Mouse (Mus musculus): ENCODE data around the gene Zmym3.

DNA sequence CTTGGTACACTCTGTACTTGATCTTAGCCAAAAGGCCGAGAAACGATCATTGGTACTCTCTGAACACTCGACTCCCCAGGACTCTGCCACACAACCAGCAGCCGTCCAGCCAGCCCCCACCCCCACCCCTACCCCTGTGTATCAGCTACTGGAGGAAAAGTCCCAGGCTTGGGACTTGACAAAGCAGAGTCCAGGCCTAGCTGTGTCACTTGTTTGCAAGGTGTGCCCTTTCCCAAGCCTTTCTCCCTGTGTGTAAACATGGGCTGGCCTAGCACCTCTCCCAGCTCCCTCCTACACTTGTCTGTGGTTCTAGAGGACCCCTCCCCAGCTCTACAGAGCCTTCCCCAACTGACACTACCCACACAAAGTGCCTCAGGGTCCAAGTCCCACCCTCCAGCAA, 34.4 kb downstream of the Zmym3 start:
- TF ChIP-seq TBP (IDR thresholded peaks at IDR 0.05; ENCODE audit: low read depth, low read length) (no peak), ZNF384 (IDR thresholded peaks at IDR 0.05; ENCODE audit: low read depth, low read length) (no peak), POLR2A (IDR thresholded peaks at IDR 0.05; ENCODE audit: control insufficient read depth in 1 of 2, insufficient read depth in 1 of 2, low read depth in 1 of 2, low read length in 2 of 2, poor library complexity in 1 of 2) (no peak), CTCF (IDR thresholded peaks at IDR 0.05 in 2 of 3, conservative IDR thresholded peaks at IDR 0.05 in 1 of 3; ENCODE audit: control insufficient read depth in 1 of 3, insufficient read depth in 1 of 3, low read depth in 2 of 3, low read length in 3 of 3, poor library complexity in 1 of 3, severe bottlenecking in 1 of 3) (no peak), EP300 (IDR thresholded peaks at IDR 0.05; ENCODE audit: low read depth in 1 of 2, low read length in 2 of 2) (no peak), NELFE (IDR thresholded peaks at IDR 0.05; ENCODE audit: low read depth, low read length) (no peak), ZC3H11A (IDR thresholded peaks at IDR 0.05; ENCODE audit: low read depth, low read length) (no peak), BHLHE40 (IDR thresholded peaks at IDR 0.05; ENCODE audit: borderline replicate concordance, low read depth, low read length) (no peak), USF1 (IDR thresholded peaks at IDR 0.05; ENCODE audit: low read depth, low read length) (no peak)
